Mouse (Mus musculus): ENCODE results near the gene Tmed2. TPM values are rescaled to one million over a fixed set of nuclear protein-coding genes. Genes with fewer than 3 reads are reported as not detected.

Tmed2 gene
- 100 to 1,000 TPM; 157 to 168 TPM for total RNA-seq (2023)

GRCm38 (mm10) chr5:124540383-124540786 is at the start of gene Tmed2:
Gene Tmed2, plus strand, starts transcription at chr5:124540695.

GRCm38 (mm10) chr5:124530655-124531582 is 9.6 kb upstream of the Tmed2 start, which contains the start of gene Rilpl1:
Gene Rilpl1, minus strand, starts transcription at chr5:124531391.

GRCm38 (mm10) chr5:124552558-124553307 is 12.2 kb downstream of the Tmed2 start, which contains the start of gene Ddx55:
Gene Ddx55, plus strand, starts transcription at chr5:124552864.

GRCm38 (mm10) chr5:124578633-124579317 is 38.3 kb downstream of the Tmed2 start, which contains the start of the genes Eif2b1 and Gtf2h3:
Gene Eif2b1, minus strand, starts transcription at chr5:124579131.
Gene Gtf2h3, plus strand, starts transcription at chr5:124579140.

Other genes with a start within 250 kb of the Tmed2 start
- gene Mphosph9, start 212.7 kb upstream of the Tmed2 start, total RNA-seq (2023) = 10 to 100 TPM in 1 of 2 experiments, 1 to 10 TPM in 1; 9.7 to 12.5 TPM
- gene 2810006K23Rik, start 212.6 kb upstream of the Tmed2 start, total RNA-seq (2023) = 1 to 10 TPM; 4.1 to 4.2 TPM
- 10 to 100 TPM; 90.4 to 99.7 TPM for gene Cdk2ap1, start 177.6 kb upstream of the Tmed2 start, total RNA-seq (2023)
- gene Sbno1, start 114.7 kb upstream of the Tmed2 start, total RNA-seq (2023) = 100 to 1,000 TPM; 178 to 182 TPM
- gene Kmt5a, start 100.8 kb upstream of the Tmed2 start, total RNA-seq (2023) = 100 to 1,000 TPM; 176 to 192 TPM
- 10 to 100 TPM; 83.6 to 90.9 TPM for gene Rilpl2, start 62.3 kb upstream of the Tmed2 start, total RNA-seq (2023)
- gene Snrnp35, start 57.6 kb upstream of the Tmed2 start, total RNA-seq (2023) = 10 to 100 TPM; 13.6 to 14.7 TPM
- gene Rilpl1, start 9.3 kb upstream of the Tmed2 start, total RNA-seq (2023) = 1 to 10 TPM in 1 of 2 experiments, under 1 TPM in 1; 0.95 to 1.1 TPM
- 10 to 100 TPM; 12.4 to 12.5 TPM for gene Ddx55, start 12.2 kb downstream of the Tmed2 start, total RNA-seq (2023)
- gene Eif2b1, start 38.4 kb downstream of the Tmed2 start, total RNA-seq (2023) = 10 to 100 TPM; 16.6 to 21.5 TPM
- gene Gtf2h3, start 38.4 kb downstream of the Tmed2 start, total RNA-seq (2023) = 10 to 100 TPM in 1 of 2 experiments, 1 to 10 TPM in 1; 8.4 to 11.4 TPM
- 10 to 100 TPM; 29.3 to 30.4 TPM for gene Atp6v0a2, start 87.9 kb downstream of the Tmed2 start, total RNA-seq (2023)
- gene Dnah10, start 184.4 kb downstream of the Tmed2 start, total RNA-seq (2023) = not detected